Mouse (Mus musculus) brain, embryonic 18.5 days (tissue): ENCODE measurements at regions not wholly inside any gene's neighbourhood (a gene's known extent, or its start where the extent isn't known, plus 50 kb on each side); places are given as distances from the start of the nearest gene placed in this dataset.
A peak's percentile ranks its signal among the peaks of the same experiment; 100 is the strongest.

ENCODE experiments used
- DNase-seq: peaks from one replicate; pipeline ENCODE4 v3.0.0-alpha.2; 2012; ENCODE audit warnings: low read depth, low spot score

DNA sequence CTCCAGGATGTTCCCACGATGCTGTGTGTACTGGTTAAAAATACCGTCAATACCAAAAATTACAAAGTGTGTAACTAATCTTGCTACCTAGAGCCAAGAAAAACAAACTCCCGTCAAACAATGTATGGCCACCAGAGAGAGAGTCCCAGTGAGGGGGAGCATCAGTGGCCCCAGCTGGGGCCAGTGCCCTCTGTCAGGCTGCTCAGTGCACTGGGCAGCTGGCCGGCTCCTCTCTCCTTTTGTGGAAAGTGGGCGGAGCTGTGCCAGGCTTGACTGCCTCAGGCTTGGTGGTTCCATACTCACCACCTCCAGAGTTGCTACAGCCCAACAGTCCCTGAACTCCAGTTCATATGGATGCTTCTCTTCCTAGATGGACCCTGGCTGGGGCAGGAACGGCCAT lies 53.8 kb upstream of the Sept5 start:
- no peak for DNase-seq

- DNase-seq: no peak
Measured at GRCm38 (mm10) chr16:18686044-18686761, 56.4 kb upstream of the Sept5 start.

- DNase-seq: peak; percentile 20
Measured at GRCm38 (mm10) chr16:18686916-18687315, 57.2 kb upstream of the Sept5 start.

- no peak for DNase-seq
Measured at GRCm38 (mm10) chr16:18687367-18687766, 57.6 kb upstream of the Sept5 start.

DNA sequence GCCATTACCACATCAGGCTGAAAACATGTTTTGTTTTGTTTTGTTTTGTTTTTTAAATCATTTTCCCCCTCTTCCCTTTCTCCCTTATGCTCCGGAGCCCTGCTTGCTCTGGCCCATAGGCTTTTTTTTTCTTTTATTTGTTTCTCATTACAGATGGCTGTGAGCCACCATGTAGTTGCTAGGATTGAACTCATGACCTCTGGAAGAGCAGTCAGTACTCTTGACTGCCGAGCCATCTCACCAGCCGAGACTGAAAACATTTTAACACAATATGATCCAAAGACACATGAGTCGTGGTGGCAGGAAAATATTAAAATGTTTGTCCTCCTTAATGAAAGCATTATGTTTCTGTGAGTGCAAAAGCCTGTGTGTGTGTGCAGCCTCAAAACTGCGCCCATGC lies 65.8 kb upstream of the Sept5 start:
- DNase-seq: no peak

GRCm38 (mm10) chr16:18696074-18696819 lies 66.5 kb upstream of the Sept5 start:
- no peak for DNase-seq

- no peak for DNase-seq
Measured at GRCm38 (mm10) chr16:18696820-18697168, 67.0 kb upstream of the Sept5 start.

DNA sequence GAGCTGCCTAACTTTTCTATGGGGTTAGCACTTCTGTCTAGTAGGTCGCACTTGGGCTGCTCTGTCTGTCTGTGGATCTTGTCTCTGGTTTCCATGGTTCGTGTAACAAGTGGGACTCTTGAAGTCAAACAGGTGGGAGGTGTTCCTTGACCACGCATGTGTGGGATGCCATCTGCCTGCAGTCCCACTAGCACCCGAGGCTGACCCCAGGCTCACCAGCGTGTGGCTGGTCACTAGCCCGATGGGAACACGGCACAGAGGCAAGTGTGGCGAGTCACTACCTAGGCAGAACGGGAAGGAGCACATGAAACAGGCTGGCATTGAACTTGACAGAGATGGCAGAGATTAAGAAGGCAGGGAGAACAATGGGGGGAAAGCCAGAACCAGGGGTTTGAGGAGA lies 72.5 kb upstream of the Cldn5 start:
- no peak for DNase-seq

DNA sequence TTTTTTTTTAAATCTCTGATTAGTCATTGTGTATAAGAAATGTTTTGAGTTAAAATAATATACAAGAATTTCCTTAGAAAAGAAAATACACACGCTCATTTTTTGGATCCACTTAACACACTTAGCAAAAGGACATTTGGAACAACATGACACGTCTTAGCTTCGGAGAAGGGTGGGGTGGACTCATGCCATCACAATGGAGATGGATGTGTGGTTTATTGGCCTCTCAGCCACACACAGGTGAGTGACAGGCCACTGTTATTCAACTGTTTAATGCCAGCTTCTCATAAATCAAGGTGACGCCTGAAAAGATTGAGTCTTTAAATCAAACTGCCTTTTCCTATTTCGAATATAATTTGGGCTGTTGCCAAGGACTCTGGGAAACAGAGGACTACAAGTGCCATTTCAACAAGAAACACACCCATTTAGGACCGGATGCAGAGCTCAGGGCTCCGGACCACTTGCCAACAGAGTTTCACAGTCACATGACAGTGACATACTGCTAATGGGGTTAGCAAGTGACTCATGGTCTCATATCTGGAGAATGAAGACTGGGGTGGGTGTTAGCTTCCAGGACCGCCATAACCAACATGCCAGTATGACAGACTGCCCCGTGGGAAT lies 71.5 kb upstream of the Cldn5 start:
- no peak for DNase-seq

- DNase-seq: no peak
Measured at GRCm38 (mm10) chr16:18711637-18712125, 65.0 kb upstream of the Cldn5 start.

DNA sequence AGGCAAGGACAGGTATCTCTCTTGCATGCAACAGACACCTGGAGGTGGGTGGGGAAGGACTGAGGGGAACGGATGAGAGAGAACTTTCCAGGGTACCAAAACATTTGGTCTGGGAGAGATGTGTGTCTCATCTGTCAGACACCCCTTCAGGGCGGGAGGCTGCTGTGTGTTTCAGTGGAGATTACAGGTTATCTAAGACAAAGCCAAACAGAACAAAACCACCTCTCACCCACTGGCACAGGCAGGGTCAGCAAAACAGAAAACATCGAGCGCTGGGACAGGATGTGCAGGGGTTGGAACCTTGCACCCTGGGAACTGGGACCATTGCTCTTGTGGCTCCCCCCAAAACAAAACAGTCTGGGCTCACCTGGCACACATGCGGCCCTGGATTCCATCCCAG lies 63.6 kb upstream of the Cldn5 start:
- DNase-seq: no peak

- DNase-seq: no peak
Measured at GRCm38 (mm10) chr16:18715381-18715780, 61.3 kb upstream of the Cldn5 start.

GRCm38 (mm10) chr16:18718040-18718439 lies 58.6 kb upstream of the Cldn5 start:
- DNase-seq: no peak

DNA sequence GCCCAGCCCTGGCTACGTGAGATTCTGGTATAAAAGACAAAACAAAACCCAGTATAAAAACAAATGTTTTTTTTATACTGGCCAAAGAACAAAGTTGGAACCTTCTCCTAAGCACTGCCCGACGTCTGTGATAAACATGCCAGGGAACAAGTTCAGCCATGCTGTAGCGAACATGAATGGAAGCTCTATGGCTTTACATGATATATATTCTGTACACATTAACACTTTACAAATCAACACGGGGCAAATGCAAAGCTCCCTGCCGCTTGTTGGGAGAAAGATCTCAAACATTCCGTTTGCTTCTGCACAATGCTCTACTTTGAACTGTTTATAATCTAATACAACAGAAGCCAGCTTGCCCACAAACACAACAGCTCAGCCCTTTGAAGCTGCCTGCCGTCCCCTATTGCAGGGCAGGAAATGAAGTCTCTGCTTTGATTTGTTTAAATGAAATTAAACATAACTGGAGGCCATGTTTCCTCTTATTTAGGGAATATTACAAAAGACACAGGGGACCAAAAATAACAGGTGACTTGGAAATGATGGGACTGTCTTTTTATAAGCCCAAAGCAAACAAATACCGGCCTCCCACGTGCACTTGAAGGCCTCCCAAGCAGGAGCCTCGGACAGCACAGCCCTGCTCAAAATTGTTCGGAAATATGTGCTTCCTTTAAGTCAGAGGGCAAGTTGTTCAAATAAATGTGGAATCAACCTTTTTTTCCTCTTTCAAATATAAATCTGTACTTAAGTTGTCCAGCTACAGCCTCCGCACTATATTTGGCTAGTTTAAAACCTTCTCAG lies 56.0 kb upstream of the Cldn5 start:
- no peak for DNase-seq

DNA sequence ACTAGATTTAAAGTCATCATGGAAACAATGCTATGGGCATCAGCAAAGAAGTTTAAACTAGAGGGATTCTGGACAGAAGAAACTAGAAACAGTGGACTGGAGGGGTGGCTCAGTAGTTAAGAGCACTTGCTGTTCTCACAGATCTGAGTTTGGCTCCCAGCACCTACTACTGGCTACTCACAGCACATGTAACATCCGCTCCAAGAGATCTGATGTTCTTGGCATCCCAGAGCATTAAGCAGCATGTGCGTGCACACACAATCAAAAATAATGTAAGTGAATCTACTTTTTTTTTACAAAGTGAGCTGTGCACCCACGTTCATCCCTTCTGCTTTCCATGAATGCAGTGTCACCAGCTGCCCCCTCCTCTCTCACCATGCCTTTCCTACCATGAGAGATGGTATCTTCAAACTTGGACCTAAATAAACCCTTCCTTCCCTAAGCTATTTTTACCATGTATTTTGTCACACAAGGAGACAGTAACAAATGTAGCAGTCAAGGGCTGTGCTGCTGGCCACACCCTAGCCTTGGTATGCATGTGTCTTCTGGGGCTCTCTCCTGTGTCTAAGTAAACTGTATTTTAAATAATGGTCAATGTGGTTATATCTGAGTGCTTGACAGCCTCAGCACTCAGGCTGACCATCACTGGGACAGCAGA lies 53.3 kb upstream of the Cldn5 start:
- DNase-seq: no peak

GRCm38 (mm10) chr16:18723874-18724273 lies 52.8 kb upstream of the Cldn5 start:
- DNase-seq: no peak

- no peak for DNase-seq
Measured at GRCm38 (mm10) chr16:18724706-18725105, 51.9 kb upstream of the Cldn5 start.
